Mouse (Mus musculus): ENCODE data around the gene Shroom2. TPM values are rescaled to one million over a fixed set of nuclear protein-coding genes. Genes with fewer than 3 reads are reported as not detected.

Shroom2 gene
- 4.8 and 5.2 TPM in 2 replicates for polyA plus RNA-seq (2012; rRNA removed)

GRCm38 (mm10) chrX:152768891-152769599 is at the start of gene Shroom2:
Gene Shroom2, minus strand, starts transcription at chrX:152769465.
- no peak for DNase-seq
- Histone ChIP-seq H3K4me3 (replicated peaks; ENCODE audit: extremely low read depth, low read depth, low read length) (peak within 1 kb of the TSS; percentile 76), H3K4me1 (ENCODE audit: control insufficient read depth, insufficient read depth, low read length) (no peaks in the 10 kb centered on the region; the same call in none of the 2 replicates)
- TF ChIP-seq POLR2A (IDR thresholded peaks at IDR 0.05; ENCODE audit: borderline replicate concordance, extremely low read depth, low read depth, low read length) (no peak), CTCF (IDR thresholded peaks at IDR 0.05; ENCODE audit: insufficient read depth, low read length) (no peak)
- 25% methylated on average over 52 of the region's 55 CpGs for WGBS

DNA sequence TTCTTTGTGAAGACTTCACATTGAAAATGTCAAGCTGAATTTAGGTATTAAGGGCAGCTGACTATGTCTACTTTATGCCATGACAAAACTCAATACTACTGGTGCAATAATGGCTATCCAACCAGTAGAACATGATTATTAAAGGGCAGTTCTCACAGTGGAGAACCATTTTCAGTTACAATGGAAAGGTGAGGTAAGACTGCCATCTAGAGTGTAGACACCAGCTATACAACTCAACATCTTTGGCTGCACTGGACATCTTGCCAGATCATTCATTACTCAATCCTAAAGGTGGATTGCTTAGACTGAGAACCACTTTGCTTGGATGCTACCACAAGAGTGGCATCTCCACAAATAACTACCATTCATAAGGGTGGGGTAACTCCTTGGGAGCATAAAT is 49.7 kb upstream of the Shroom2 start:
- no peak overlapping the region for H3K4me3 ChIP-seq (replicated peaks; ENCODE audit: extremely low read depth, low read depth, low read length)
- no peak for TF ChIP-seq POLR2A (IDR thresholded peaks at IDR 0.05; ENCODE audit: borderline replicate concordance, extremely low read depth, low read depth, low read length)
- TF ChIP-seq CTCF (IDR thresholded peaks at IDR 0.05; ENCODE audit: insufficient read depth, low read length) = peak; percentile 38; the same call in 1 of the 2 replicates
- H3K4me1 ChIP-seq (ENCODE audit: control insufficient read depth, insufficient read depth, low read length) = no peaks in the 10 kb centered on the region
- no peak for DNase-seq

DNA sequence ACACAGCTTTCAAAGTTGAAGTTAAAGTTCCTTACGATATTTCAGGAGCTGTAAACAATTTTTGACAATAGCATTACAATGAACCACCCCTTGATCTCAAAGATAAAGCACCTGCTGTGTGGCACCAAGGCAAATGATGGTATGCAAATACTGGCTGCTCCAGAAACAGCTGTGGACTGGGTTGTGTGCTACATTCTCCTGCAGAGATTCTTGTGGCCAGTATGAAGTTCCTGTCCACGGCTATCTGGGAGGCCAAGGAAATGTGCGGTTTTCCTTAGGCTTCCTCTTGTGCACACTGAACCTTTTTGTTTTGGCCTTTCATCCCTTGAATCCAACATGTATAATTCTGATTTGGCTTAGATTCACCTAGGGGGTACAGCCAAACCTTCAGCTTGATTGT is 44.1 kb upstream of the Shroom2 start:
- Histone ChIP-seq H3K4me3 (replicated peaks; ENCODE audit: extremely low read depth, low read depth, low read length) (no peak overlapping the region), H3K4me1 (ENCODE audit: control insufficient read depth, insufficient read depth, low read length) (no peaks in the 10 kb centered on the region)
- TF ChIP-seq POLR2A (IDR thresholded peaks at IDR 0.05; ENCODE audit: borderline replicate concordance, extremely low read depth, low read depth, low read length) = no peak
- WGBS = 51% methylated on average over 3 of the region's 3 CpGs
- DNase-seq = no peak

DNA sequence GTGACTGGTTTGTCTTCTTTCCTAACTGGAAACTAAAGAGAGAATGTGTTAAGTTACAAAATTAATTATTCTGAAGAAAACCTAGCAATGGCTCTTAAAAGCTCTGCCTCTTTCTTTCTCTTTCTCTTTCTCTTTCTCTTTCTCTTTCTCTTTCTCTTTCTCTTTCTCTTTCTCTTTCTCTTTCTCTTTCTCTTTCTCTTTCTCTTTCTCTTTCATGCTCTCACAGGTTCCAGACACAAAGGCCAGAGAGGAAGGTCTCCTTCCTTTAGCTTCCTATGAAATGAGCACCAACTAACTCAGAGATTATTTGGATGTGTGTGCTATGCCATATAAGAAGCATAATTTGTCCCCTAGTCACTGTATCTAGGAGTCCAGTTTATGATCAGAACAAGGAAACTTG is 36.1 kb upstream of the Shroom2 start:
- no peak overlapping the region for H3K4me3 ChIP-seq (replicated peaks; ENCODE audit: extremely low read depth, low read depth, low read length)
- TF ChIP-seq CTCF (IDR thresholded peaks at IDR 0.05; ENCODE audit: insufficient read depth, low read length) = no peak
- no peak for TF ChIP-seq POLR2A (IDR thresholded peaks at IDR 0.05; ENCODE audit: borderline replicate concordance, extremely low read depth, low read depth, low read length)
- no peaks in the 10 kb centered on the region for H3K4me1 ChIP-seq (ENCODE audit: control insufficient read depth, insufficient read depth, low read length)
- no peak for DNase-seq

GRCm38 (mm10) chrX:152788611-152789010 is 19.3 kb upstream of the Shroom2 start:
- no peak for DNase-seq
- H3K4me1 ChIP-seq (ENCODE audit: control insufficient read depth, insufficient read depth, low read length) = no peaks in the 10 kb centered on the region; the same call in 1 of the 2 replicates
- no peak overlapping the region for H3K4me3 ChIP-seq (replicated peaks; ENCODE audit: extremely low read depth, low read depth, low read length)
- 58% methylated on average over 2 of the region's 2 CpGs for WGBS
- TF ChIP-seq POLR2A (IDR thresholded peaks at IDR 0.05; ENCODE audit: borderline replicate concordance, extremely low read depth, low read depth, low read length) (no peak), CTCF (IDR thresholded peaks at IDR 0.05; ENCODE audit: insufficient read depth, low read length) (no peak)

DNA sequence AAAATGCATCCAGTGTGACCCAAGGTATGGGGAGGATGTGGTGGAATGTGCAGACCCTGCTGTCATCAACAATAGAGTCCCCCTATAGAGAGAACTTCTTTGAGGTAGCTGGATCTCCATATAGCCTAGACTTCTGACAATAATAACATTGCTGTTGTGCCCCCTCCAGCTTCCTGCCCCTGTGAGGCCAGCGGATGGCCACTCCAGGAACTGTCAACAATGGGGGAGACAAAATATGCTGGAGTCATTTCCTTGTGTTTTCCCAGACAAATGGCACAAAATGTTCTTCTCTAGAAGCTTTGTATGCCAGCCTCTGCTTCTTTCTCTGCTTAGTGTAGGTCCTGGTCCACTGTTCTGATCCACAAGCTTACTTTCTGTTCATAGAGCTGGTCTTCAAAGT is 18.9 kb upstream of the Shroom2 start:
- DNase-seq = no peak
- WGBS = 67% methylated on average over 1 of the region's 1 CpGs
- no peak for TF ChIP-seq POLR2A (IDR thresholded peaks at IDR 0.05; ENCODE audit: borderline replicate concordance, extremely low read depth, low read depth, low read length)
- H3K4me3 ChIP-seq (replicated peaks; ENCODE audit: extremely low read depth, low read depth, low read length) = no peak overlapping the region
- H3K4me1 ChIP-seq (ENCODE audit: control insufficient read depth, insufficient read depth, low read length) = no peaks in the 10 kb centered on the region; the same call in 1 of the 2 replicates

DNA sequence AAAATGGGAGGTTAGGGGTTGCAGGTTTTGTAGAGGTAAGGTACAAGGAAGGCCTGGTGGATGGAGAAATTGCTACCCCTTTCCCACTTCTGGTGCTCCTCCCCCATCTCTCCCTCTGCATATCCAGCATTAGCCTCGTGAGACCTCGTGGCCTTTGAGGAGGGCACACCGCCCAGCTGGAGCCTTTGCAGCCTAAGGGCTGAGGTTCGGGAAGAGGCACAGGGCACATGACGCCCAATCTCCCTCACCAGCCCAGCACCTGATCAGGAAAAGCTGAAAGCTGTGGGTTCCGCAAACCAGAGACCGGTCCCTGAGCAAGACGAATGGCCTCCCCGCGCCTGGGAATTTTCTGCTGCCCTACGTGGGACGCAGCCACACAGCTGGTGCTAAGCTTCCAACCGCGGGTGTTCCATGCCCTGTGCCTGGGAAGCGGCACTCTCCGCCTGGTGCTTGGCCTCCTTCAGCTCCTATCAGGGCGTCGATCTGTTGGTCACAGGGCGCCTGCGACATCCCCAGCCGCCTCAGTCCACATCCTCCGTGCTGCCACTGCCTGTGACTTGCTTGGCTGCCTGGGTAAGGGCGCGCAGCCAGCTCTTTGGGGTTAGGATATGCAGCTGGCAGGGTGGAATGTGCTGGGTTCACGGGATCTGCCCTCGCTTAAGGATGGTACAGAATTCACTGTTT is 12.6 kb upstream of the Shroom2 start, which contains the start of gene Gpr143:
Gene Gpr143 (plus strand): TSS at position 202 of the 684 bp plus-strand sequence.
- DNase-seq = no peak
- 22% methylated on average over 26 of the region's 26 CpGs for WGBS
- H3K4me1 ChIP-seq (ENCODE audit: control insufficient read depth, insufficient read depth, low read length) = no peaks in the 10 kb centered on the region
- peak within 1 kb of the TSS; percentile 44 for H3K4me3 ChIP-seq (replicated peaks; ENCODE audit: extremely low read depth, low read depth, low read length)
- TF ChIP-seq CTCF (IDR thresholded peaks at IDR 0.05; ENCODE audit: insufficient read depth, low read length) = no peak
- TF ChIP-seq POLR2A (IDR thresholded peaks at IDR 0.05; ENCODE audit: borderline replicate concordance, extremely low read depth, low read depth, low read length) = no peak

DNA sequence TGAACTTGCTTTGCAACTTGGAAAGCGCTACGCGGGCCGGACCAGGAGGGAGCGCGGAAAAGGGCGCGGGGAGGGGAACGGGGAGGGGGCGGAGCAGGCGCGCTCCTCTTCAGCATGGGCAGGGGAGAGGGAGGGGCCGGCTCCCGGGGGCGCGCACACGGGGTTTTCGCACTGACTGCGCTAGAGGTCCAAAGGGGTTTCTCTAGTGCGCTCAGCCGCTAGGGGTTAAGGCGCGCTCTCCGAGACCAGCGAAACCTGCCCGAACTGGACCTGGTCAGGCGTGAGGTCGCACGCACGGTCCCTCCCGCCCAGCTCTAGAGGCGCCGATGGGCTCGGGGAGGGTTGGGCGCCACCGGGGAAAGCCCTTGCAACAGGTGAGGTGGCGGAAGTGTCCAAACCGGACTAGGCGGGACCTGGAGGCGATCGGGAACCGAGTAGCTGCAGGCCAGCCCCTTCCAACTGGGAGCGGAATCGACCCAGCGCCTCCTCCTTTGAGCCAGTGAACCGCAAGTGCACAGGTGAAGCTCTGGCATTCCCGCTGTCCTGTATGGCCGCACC is 414 bp upstream of the Shroom2 start:
- peak; percentile 34; the same call in 1 of the 2 replicates for TF ChIP-seq POLR2A (IDR thresholded peaks at IDR 0.05; ENCODE audit: borderline replicate concordance, extremely low read depth, low read depth, low read length)
- TF ChIP-seq CTCF (IDR thresholded peaks at IDR 0.05; ENCODE audit: insufficient read depth, low read length) = no peak
- DNase-seq = peak; percentile 60
- Histone ChIP-seq H3K4me1 (ENCODE audit: control insufficient read depth, insufficient read depth, low read length) (no peaks in the 10 kb centered on the region; the same call in 1 of the 2 replicates), H3K4me3 (replicated peaks; ENCODE audit: extremely low read depth, low read depth, low read length) (peak overlapping the region; percentile 76)
- WGBS = 20% methylated on average over 45 of the region's 48 CpGs

GRCm38 (mm10) chrX:152764171-152764570 is 5.1 kb downstream of the Shroom2 start:
- no peak for DNase-seq
- 40% methylated on average over 2 of the region's 2 CpGs for WGBS
- no peak overlapping the region for H3K4me3 ChIP-seq (replicated peaks; ENCODE audit: extremely low read depth, low read depth, low read length)
- TF ChIP-seq CTCF (IDR thresholded peaks at IDR 0.05; ENCODE audit: insufficient read depth, low read length) (no peak), POLR2A (IDR thresholded peaks at IDR 0.05; ENCODE audit: borderline replicate concordance, extremely low read depth, low read depth, low read length) (no peak)
- H3K4me1 ChIP-seq (ENCODE audit: control insufficient read depth, insufficient read depth, low read length) = no peaks in the 10 kb centered on the region; the same call in none of the 2 replicates

Measured in lung, adult 2 months (tissue).